Mouse (Mus musculus) megakaryocyte-erythroid progenitor cell, adult 5-6 weeks (primary cell): Measurements from ENCODE around the gene Kcnh5. TPM values are rescaled to one million over a fixed set of nuclear protein-coding genes. Genes with fewer than 3 reads are reported as not detected.

ENCODE experiments used
- total RNA-seq, 2 experiments: library from RNA; stranded (forward) in 1 of 2; stranded (reverse) in 1 of 2; fragments of 200-1000, 215-1000 nt in 1 of 2; fragments of >200 nt in 1 of 2; fragmentation: Nextera tagmentation in 1 of 2; gene quantifications; 2 replicates each; pipeline ENCODE4 v1.2.3; 2014 to 2017

Kcnh5 gene
- total RNA-seq, 2 experiments from 2014 or later = not detected

Other genes starting within 250 kb of the Kcnh5 start
- gene Rhoj, start 131.0 kb upstream of the Kcnh5 start, total RNA-seq (2014; fragmentation: Nextera tagmentation) = not detected in 2 replicates
- not detected in 2 replicates for gene Rhoj, start 131.0 kb upstream of the Kcnh5 start, total RNA-seq (2017)
- gene Gphb5, start 239.4 kb upstream of the Kcnh5 start, total RNA-seq (2014; fragmentation: Nextera tagmentation) = not detected in 2 replicates
- not detected in 2 replicates for gene Gphb5, start 239.4 kb upstream of the Kcnh5 start, total RNA-seq (2017)